Mouse (Mus musculus) thymus, adult 2 months (tissue): ENCODE measurements around the gene Mb.

Experiments used
- CTCF ChIP-seq: fragments of 200-500 bp; IDR thresholded peaks from 2 replicates; pipeline ENCODE4 v1.5.1; 2012; ENCODE audit warnings: mild to moderate bottlenecking, control low read depth, low read length, moderate library complexity, borderline replicate concordance; ENCODE audit not compliant: control insufficient read depth, poor library complexity, insufficient read depth; ENCODE audit errors: extremely low read depth
- POLR2A ChIP-seq: fragments of 200-500 bp; IDR thresholded peaks from 2 replicates; pipeline ENCODE4 v1.6.1; 2012; ENCODE audit warnings: mild to moderate bottlenecking, low read length, control low read depth, moderate library complexity; ENCODE audit not compliant: control insufficient read depth, poor library complexity, insufficient read depth; ENCODE audit errors: extremely low read depth

DNA sequence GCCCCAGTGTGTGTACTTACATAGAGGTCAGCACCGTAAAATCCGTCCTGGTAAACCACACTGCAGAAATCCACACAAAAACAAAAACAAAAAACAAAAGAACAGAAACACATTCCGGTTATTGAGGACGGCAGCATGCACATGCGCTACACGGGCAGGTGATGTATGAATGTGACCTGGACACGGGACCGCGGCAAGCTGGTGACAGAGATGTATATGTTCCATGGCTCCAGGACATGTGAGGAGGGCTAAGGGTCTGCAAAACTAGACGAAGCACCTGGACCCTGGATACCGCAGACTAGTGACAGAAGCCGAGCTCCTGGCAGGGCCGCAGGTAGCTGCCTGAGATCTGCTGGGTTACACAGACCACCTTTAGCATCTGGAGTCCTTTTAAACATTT, 44.0 kb upstream of the Mb start:
- TF ChIP-seq CTCF (no peak), POLR2A (no peak)
